Mouse (Mus musculus) left cerebral cortex, adult 8-10 months (tissue): Measurements from ENCODE around the gene Ube2l3. TPM values are rescaled to one million over a fixed set of nuclear protein-coding genes. Genes with fewer than 3 reads are reported as not detected.

Experiments used
- microRNA-seq, 2 experiments: library from miRNA; unstranded; fragments of <30 nt; microRNA quantifications; one replicate each; pipeline ENCODE4 v1.2.0; 2022
- total RNA-seq, 4 experiments: library from RNA; stranded (reverse); gene quantifications; 2 replicates each; pipeline ENCODE4 v1.2.4; 2022

Ube2l3 gene
- total RNA-seq, 4 experiments from 2014 or later: 125 to 149 (median 144) TPM

Small RNAs within 50 kb of the gene (microRNA-seq; reads per million reads assigned to microRNA genes)
- gene Mir130b (123 to 136 reads per million in 2 experiments), gene Mir301b (2.1 to 7.5 reads per million in 2 experiments)

Other genes starting within 250 kb of the Ube2l3 start
- 100 to 1,000 TPM; 414 to 472 (median 438) TPM for gene Mapk1, start 219.3 kb downstream of the Ube2l3 start, total RNA-seq
- 10 to 100 TPM; 25.1 to 29.2 (median 27.1) TPM for gene Ypel1, start 133.0 kb downstream of the Ube2l3 start, total RNA-seq
- gene Ppil2, start 91.4 kb downstream of the Ube2l3 start, total RNA-seq: 10 to 100 TPM; 70.7 to 86.3 (median 81.6) TPM
- 1 to 10 TPM; 1.8 to 2.7 (median 2.4) TPM for gene 2610318N02Rik, start 77.5 kb downstream of the Ube2l3 start, total RNA-seq
- gene Sdf2l1, start 70.3 kb downstream of the Ube2l3 start, total RNA-seq: 10 to 100 TPM; 11.3 to 23.7 (median 17.9) TPM
- 10 to 100 TPM; 21.9 to 27.3 (median 24.6) TPM for gene Ydjc, start 58.0 kb downstream of the Ube2l3 start, total RNA-seq
- 1 to 10 TPM; 1.8 to 7.6 (median 2.9) TPM for gene Ccdc116, start 55.4 kb downstream of the Ube2l3 start, total RNA-seq
- gene Rimbp3, start 6.0 kb upstream of the Ube2l3 start, total RNA-seq: 1 to 10 TPM; 2.3 to 3.0 (median 2.7) TPM
- 1 to 10 TPM; 4.7 to 6.8 (median 6.2) TPM for gene Hic2, start 30.9 kb upstream of the Ube2l3 start, total RNA-seq
- gene Tmem191c, start 73.4 kb upstream of the Ube2l3 start, total RNA-seq: 100 to 1,000 TPM in 2 of 4 experiments, 10 to 100 TPM in 2; 86.7 to 118 (median 106) TPM
- gene Serpind1, start 128.7 kb upstream of the Ube2l3 start, total RNA-seq: 1 to 10 TPM; 2.2 to 4.0 (median 2.7) TPM
- 10 to 100 TPM; 16.8 to 18.0 (median 17.1) TPM for gene Snap29, start 203.3 kb upstream of the Ube2l3 start, total RNA-seq
- gene Pi4ka, start 203.7 kb upstream of the Ube2l3 start, total RNA-seq: 100 to 1,000 TPM; 312 to 368 (median 333) TPM
- 10 to 100 TPM; 34.5 to 41.4 (median 34.8) TPM for gene Crkl, start 249.3 kb upstream of the Ube2l3 start, total RNA-seq